Mouse (Mus musculus) lung, embryonic 15.5 days (tissue): ENCODE data around the gene Slit3. TPM values are rescaled to one million over a fixed set of nuclear protein-coding genes. Genes with fewer than 3 reads are reported as not detected.

ENCODE experiments used
- ATAC-seq: fragments of 200-750 bp; cut with Nextera tagmentation; 2 replicates; pipeline ENCODE4 v1.8.0; 2017; ENCODE audit warnings: moderate number of reproducible peaks, borderline replicate concordance; ENCODE audit not compliant: low FRiP score, low TSS enrichment; ENCODE audit errors: extremely low read depth
- H3K27ac ChIP-seq: fragments of 300-500 bp; sonication (generic); 2 replicates; pipeline ENCODE4 v1.5.1; 2015; ENCODE audit warnings: moderate library complexity, mild to moderate bottlenecking, inconsistent platforms
- H3K27me3 ChIP-seq: fragments of 300-500 bp; sonication (generic); 2 replicates; pipeline ENCODE4 v1.6.1; 2015; ENCODE audit warnings: inconsistent platforms
- H3K36me3 ChIP-seq: fragments of 300-500 bp; sonication (generic); 2 replicates; pipeline ENCODE4 v1.6.1; 2015; ENCODE audit warnings: inconsistent platforms
- H3K4me1 ChIP-seq: fragments of 300-500 bp; sonication (generic); 2 replicates; pipeline ENCODE4 v1.6.1; 2015; ENCODE audit warnings: inconsistent platforms
- H3K4me2 ChIP-seq: fragments of 300-500 bp; sonication (generic); 2 replicates; pipeline ENCODE4 v1.6.1; 2015; ENCODE audit warnings: inconsistent platforms, mild to moderate bottlenecking, moderate library complexity
- H3K4me3 ChIP-seq: fragments of 300-500 bp; sonication (generic); 2 replicates; pipeline ENCODE4 v1.5.1; 2015; ENCODE audit warnings: mild to moderate bottlenecking, inconsistent platforms
- H3K9ac ChIP-seq: fragments of 300-500 bp; sonication (generic); 2 replicates; pipeline ENCODE4 v1.6.1; 2015; ENCODE audit warnings: inconsistent platforms
- H3K9me3 ChIP-seq: fragments of 300-500 bp; sonication (generic); 2 replicates; pipeline ENCODE4 v1.6.1; 2016; ENCODE audit warnings: inconsistent platforms
- WGBS: fragments of 180-500 bp; shearing (Covaris S2); methylation state at CpG from one replicate; pipeline ENCODE4 v1.1.7; 2015; 5-methylcytosine and 5-hydroxymethylcytosine counted together
- polyA plus RNA-seq: library from polyadenylated mRNA; unstranded; fragments of >200 nt; fragmentation: Nextera tagmentation; extraction: Ambion mirVana; gene quantifications from 2 replicates; pipeline ENCODE4 v1.2.1, GENCODE M21; 2015

Slit3 gene
- polyA plus RNA-seq, 1 experiment from 2014 or later = 21.4 TPM

- Histone ChIP-seq H3K9ac (no peak overlapping the region), H3K27me3 (peaks cover under 1% of the 10 kb centered on the region; the same call in 1 of the 2 replicates), H3K4me3 (no peak overlapping the region), H3K27ac (no peak overlapping the region), H3K9me3 (no peaks in the 10 kb centered on the region), H3K4me1 (peaks cover 4% of the 10 kb centered on the region; the same call in 1 of the 2 replicates), H3K4me2 (no peak overlapping the region), H3K36me3 (no peaks in the 10 kb centered on the region)
- WGBS = 71% methylated on average over 5 of the region's 5 CpGs
- no peak for ATAC-seq
Measured at GRCm38 (mm10) chr11:35131740-35132139, 10.7 kb downstream of the Slit3 start.

DNA sequence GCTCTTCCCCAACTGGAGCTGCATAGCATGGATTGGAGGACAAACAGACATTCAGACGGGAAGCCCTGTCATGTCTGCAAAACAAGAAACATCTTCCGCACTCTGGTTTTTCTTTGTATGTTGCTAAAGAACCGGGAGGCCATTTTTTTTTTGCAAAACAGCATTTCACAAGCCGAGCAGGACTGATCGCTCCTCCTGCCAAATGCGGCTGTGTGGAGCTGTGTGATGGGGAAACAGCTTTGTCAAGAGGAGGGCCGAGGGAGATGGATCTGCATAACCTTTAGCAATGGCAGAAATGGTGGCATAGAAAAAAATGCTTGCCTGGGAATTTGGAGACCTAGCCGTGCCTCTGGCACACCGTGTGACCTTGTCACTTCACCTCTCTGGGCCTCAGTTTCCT, 15.6 kb downstream of the Slit3 start:
- Histone ChIP-seq H3K4me1 (peaks cover 15% of the 10 kb centered on the region; the same call in 1 of the 2 replicates), H3K9ac (no peak overlapping the region), H3K27me3 (no peaks in the 10 kb centered on the region), H3K36me3 (no peaks in the 10 kb centered on the region), H3K4me2 (no peak overlapping the region), H3K4me3 (no peak overlapping the region), H3K9me3 (no peaks in the 10 kb centered on the region), H3K27ac (peak overlapping the region; percentile 69)
- WGBS = 62% methylated on average over 9 of the region's 9 CpGs
- peak; percentile 52; the same call in 1 of the 2 replicates for ATAC-seq

GRCm38 (mm10) chr11:35140092-35140491, 19.1 kb downstream of the Slit3 start:
- Histone ChIP-seq H3K27ac (no peak overlapping the region), H3K27me3 (no peaks in the 10 kb centered on the region), H3K4me3 (no peak overlapping the region), H3K9me3 (no peaks in the 10 kb centered on the region), H3K4me1 (peaks cover 24% of the 10 kb centered on the region), H3K36me3 (no peaks in the 10 kb centered on the region), H3K9ac (no peak overlapping the region), H3K4me2 (no peak overlapping the region)
- ATAC-seq = no peak
- WGBS = 86% methylated on average over 6 of the region's 6 CpGs

DNA sequence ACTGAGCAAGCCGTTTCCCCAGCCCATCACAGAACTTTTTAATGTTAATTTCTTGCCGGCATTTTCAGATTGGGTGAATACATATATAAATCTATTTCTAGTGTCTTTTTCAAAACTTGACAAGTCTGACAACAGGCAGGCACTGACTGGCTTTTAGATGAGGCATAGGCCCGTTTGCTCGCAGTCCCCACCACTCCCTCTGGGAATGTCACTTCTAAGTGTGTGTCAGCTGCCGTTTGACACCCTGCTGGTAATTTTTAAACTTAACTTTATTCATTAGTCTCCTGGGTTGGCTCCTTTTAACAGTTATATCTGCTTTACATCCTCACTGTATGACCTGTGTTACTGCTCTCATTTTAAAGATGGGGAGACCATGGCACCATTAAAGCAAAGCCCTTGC, 21.2 kb downstream of the Slit3 start:
- Histone ChIP-seq H3K4me2 (no peak overlapping the region), H3K36me3 (no peaks in the 10 kb centered on the region), H3K9me3 (no peaks in the 10 kb centered on the region), H3K4me3 (no peak overlapping the region), H3K27ac (no peak overlapping the region), H3K27me3 (no peaks in the 10 kb centered on the region), H3K4me1 (peaks cover 16% of the 10 kb centered on the region), H3K9ac (no peak overlapping the region)
- 64% methylated on average over 5 of the region's 5 CpGs for WGBS
- ATAC-seq = no peak

DNA sequence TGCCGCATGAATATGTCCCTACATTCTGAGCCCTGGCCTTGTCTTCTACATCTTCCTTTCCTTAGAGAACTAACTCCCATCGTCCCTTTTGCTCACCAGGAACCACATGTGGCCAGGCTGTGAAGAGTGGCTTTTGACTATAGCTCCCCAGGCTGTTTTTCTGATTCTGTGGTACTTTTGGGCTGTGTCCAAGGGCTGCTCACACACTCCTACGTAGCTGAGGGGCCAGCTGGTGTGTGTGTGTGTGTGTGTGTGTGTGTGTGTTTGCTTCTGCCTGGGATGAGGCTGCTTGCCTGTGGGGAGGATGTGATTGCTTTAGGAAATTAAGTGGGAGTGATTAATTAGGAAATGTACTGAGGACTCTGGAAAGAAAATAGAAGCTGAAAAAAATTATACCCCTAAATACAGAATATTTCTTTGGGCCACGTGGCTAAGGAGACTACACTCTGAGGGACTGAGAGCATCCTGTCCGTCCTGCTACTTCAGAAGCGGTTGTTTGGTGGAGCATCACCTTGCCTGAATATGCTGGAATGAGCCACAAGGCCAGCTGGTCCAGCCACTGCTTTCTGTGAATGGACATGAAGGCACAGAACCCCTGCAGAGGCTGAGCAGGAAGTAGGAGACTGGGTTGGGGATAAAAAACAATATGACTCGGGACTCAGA, 21.8 kb downstream of the Slit3 start:
- H3K4me3 ChIP-seq = no peak overlapping the region
- 46% methylated on average over 7 of the region's 7 CpGs for WGBS
- H3K9ac ChIP-seq = no peak overlapping the region
- peaks cover 9% of the 10 kb centered on the region for H3K4me1 ChIP-seq
- H3K36me3 ChIP-seq = no peaks in the 10 kb centered on the region
- H3K9me3 ChIP-seq = no peaks in the 10 kb centered on the region
- ATAC-seq = peak; percentile 93
- no peaks in the 10 kb centered on the region for H3K27me3 ChIP-seq
- H3K27ac ChIP-seq = no peak overlapping the region
- H3K4me2 ChIP-seq = no peak overlapping the region

DNA sequence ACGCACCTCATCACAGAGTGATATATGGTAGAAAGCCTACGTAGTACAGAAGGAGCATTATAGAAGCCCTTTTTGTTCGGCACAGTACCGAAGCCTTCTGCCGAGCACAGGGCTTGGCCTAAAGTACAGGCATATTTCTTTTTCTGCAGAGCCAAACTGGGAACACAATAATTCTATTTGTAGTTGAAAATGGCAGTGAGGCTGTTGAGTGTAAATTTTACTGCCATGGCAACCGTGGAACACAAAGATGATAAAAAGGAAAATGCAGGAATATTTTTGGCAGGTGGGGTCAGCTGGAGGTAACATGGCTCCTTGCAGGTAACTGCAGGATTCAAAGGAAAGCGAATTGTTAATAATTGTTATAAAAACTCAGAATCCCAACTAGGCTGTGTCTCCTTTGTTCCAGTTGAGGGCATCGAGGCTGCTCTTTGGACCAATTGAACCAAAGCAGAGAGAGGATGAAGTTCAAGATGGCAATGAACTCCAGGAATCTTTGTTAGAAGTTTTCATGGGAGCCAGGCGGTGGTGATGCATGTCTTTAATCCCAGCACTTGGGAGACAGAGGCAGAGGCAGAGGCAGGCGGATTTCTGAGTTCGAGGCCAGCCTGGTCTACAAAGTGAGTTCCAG, 26.9 kb downstream of the Slit3 start:
- 92% methylated on average over 11 of the region's 11 CpGs for WGBS
- Histone ChIP-seq H3K27me3 (no peaks in the 10 kb centered on the region), H3K4me3 (no peak overlapping the region), H3K4me1 (peaks cover 3% of the 10 kb centered on the region), H3K4me2 (no peak overlapping the region), H3K9ac (no peak overlapping the region), H3K36me3 (no peaks in the 10 kb centered on the region), H3K27ac (no peak overlapping the region), H3K9me3 (no peaks in the 10 kb centered on the region)
- ATAC-seq = no peak

DNA sequence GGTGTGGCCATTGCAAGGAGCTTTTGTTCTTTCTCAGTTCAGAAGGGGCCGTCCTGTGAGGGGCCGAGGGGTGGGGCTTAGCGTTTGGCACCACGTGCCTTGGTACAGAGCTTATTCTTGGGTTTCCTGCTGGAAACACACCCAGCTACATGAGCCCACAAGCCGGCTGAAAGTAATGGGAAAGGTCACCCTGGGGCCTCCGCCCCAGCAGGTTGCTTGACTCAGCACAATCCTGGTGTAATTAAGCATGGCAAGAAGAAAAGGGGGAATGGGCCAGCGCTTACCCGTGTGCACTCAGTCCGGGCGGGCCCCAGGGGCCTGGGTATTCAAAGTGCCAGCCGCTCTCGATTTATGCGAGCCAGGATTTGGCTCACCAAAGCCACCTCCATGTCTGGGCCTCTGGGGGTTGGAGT, 30.5 kb downstream of the Slit3 start:
- Histone ChIP-seq H3K4me2 (no peak overlapping the region), H3K9ac (no peak overlapping the region), H3K9me3 (no peaks in the 10 kb centered on the region), H3K4me1 (peaks cover 9% of the 10 kb centered on the region; the same call in 1 of the 2 replicates), H3K27me3 (no peaks in the 10 kb centered on the region), H3K27ac (no peak overlapping the region), H3K4me3 (no peak overlapping the region), H3K36me3 (no peaks in the 10 kb centered on the region)
- ATAC-seq = no peak
- WGBS = 69% methylated on average over 13 of the region's 13 CpGs

- ATAC-seq = no peak
- H3K9me3 ChIP-seq = no peaks in the 10 kb centered on the region
- no peak overlapping the region for H3K9ac ChIP-seq
- no peak overlapping the region for H3K27ac ChIP-seq
- no peaks in the 10 kb centered on the region for H3K36me3 ChIP-seq
- no peaks in the 10 kb centered on the region for H3K27me3 ChIP-seq
- no peak overlapping the region for H3K4me3 ChIP-seq
- no peak overlapping the region for H3K4me2 ChIP-seq
- 63% methylated on average over 2 of the region's 2 CpGs for WGBS
- peaks cover 9% of the 10 kb centered on the region; the same call in 1 of the 2 replicates for H3K4me1 ChIP-seq
Measured at GRCm38 (mm10) chr11:35152875-35153274, 31.9 kb downstream of the Slit3 start.

DNA sequence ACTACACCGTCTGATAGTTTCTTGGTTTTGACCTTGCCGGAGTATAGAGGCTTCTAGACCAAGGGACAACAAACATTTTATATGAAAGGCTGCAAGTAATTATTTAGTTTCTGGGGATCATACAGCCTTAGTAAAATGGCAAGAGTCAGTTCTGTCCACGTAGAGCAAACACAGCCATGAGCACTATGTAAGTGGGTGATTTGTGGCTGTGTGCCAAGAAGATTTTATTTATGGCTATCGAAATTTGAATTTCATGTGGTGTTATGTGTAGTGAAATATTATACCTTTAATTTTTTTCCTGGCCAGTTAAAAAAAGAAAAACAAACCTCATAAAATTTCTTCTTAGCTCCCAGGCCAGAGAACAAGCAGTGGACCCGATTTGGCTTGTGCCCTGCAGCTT, 33.4 kb downstream of the Slit3 start:
- H3K4me1 ChIP-seq = peaks cover 9% of the 10 kb centered on the region; the same call in 1 of the 2 replicates
- no peak overlapping the region for H3K9ac ChIP-seq
- WGBS = 56% methylated on average over 5 of the region's 5 CpGs
- H3K36me3 ChIP-seq = no peaks in the 10 kb centered on the region
- H3K27ac ChIP-seq = no peak overlapping the region
- ATAC-seq = no peak; the same call in 1 of the 2 replicates
- no peaks in the 10 kb centered on the region for H3K27me3 ChIP-seq
- H3K4me2 ChIP-seq = no peak overlapping the region
- H3K9me3 ChIP-seq = no peaks in the 10 kb centered on the region
- no peak overlapping the region for H3K4me3 ChIP-seq

GRCm38 (mm10) chr11:35155281-35155680, 34.3 kb downstream of the Slit3 start:
- H3K4me2 ChIP-seq = no peak overlapping the region
- no peak overlapping the region for H3K27ac ChIP-seq
- no peak overlapping the region for H3K4me3 ChIP-seq
- H3K9me3 ChIP-seq = no peaks in the 10 kb centered on the region
- ATAC-seq = no peak
- WGBS = 75% methylated on average over 7 of the region's 7 CpGs
- H3K9ac ChIP-seq = no peak overlapping the region
- H3K4me1 ChIP-seq = peaks cover 9% of the 10 kb centered on the region; the same call in 1 of the 2 replicates
- H3K27me3 ChIP-seq = no peaks in the 10 kb centered on the region
- H3K36me3 ChIP-seq = no peaks in the 10 kb centered on the region

DNA sequence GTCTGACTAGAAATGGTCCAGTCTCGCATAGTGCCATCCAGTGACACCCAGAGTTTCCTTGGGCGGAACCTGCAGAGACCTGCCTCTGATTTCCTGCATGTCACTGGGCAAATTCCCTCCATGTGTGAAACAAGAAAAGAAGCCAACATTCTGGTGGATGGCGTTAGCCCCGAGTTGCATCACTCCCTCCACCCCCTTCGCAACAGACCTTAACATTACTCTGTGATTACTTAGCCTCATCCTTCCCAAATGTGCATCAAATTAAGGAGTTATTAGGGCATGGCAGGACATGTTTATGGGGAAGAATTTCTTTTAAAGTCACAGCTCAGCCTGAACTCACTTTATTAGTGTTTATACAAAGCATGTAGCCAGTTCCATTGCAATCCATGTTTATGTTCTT, 35.7 kb downstream of the Slit3 start:
- H3K9ac ChIP-seq = no peak overlapping the region
- H3K27me3 ChIP-seq = no peaks in the 10 kb centered on the region
- no peak overlapping the region for H3K4me2 ChIP-seq
- 79% methylated on average over 5 of the region's 5 CpGs for WGBS
- no peak overlapping the region for H3K4me3 ChIP-seq
- H3K9me3 ChIP-seq = no peaks in the 10 kb centered on the region
- peaks cover 9% of the 10 kb centered on the region; the same call in 1 of the 2 replicates for H3K4me1 ChIP-seq
- H3K36me3 ChIP-seq = no peaks in the 10 kb centered on the region
- no peak for ATAC-seq
- no peak overlapping the region for H3K27ac ChIP-seq

- no peak overlapping the region for H3K9ac ChIP-seq
- H3K4me2 ChIP-seq = no peak overlapping the region
- 77% methylated on average over 4 of the region's 4 CpGs for WGBS
- no peaks in the 10 kb centered on the region for H3K4me1 ChIP-seq
- H3K36me3 ChIP-seq = no peaks in the 10 kb centered on the region
- no peak overlapping the region for H3K4me3 ChIP-seq
- no peak for ATAC-seq
- H3K9me3 ChIP-seq = no peaks in the 10 kb centered on the region
- no peak overlapping the region for H3K27ac ChIP-seq
- no peaks in the 10 kb centered on the region for H3K27me3 ChIP-seq
Measured at GRCm38 (mm10) chr11:35160682-35161211, 39.7 kb downstream of the Slit3 start.
